Mouse (Mus musculus): ENCODE results near the gene Dohh. TPM values are rescaled to one million over a fixed set of nuclear protein-coding genes. Genes with fewer than 3 reads are reported as not detected.

Gene Dohh
- polyA plus RNA-seq, 1 experiment from 2014 or later, result 79.8 TPM

Small RNA genes within 50 kb of the gene (microRNA-seq; reads per million reads assigned to microRNA genes)
- 1.2 reads per million for gene Mir1191b
- gene Mir6913, result not detected

Other genes starting within 250 kb of the Dohh start
- 58.6 and 61.4 TPM in 2 replicates for gene Zbtb7a, start 249.2 kb upstream of the Dohh start, polyA plus RNA-seq (2015; fragmentation: Nextera tagmentation; extraction: Ambion mirVana)
- gene Pias4, start 216.5 kb upstream of the Dohh start, polyA plus RNA-seq (2015; fragmentation: Nextera tagmentation; extraction: Ambion mirVana), result 48.0 and 50.6 TPM in 2 replicates
- gene Eef2, start 207.8 kb upstream of the Dohh start, polyA plus RNA-seq (2015; fragmentation: Nextera tagmentation; extraction: Ambion mirVana), result 564 and 615 TPM in 2 replicates
- gene Dapk3, start 201.4 kb upstream of the Dohh start, polyA plus RNA-seq (2015; fragmentation: Nextera tagmentation; extraction: Ambion mirVana), result 45.7 and 53.5 TPM in 2 replicates
- gene 4930442H23Rik, start 200.6 kb upstream of the Dohh start, polyA plus RNA-seq (2015; fragmentation: Nextera tagmentation; extraction: Ambion mirVana), result not detected in 2 replicates
- 0.41 and 1.3 TPM in 2 replicates for gene Nmrk2, start 182.4 kb upstream of the Dohh start, polyA plus RNA-seq (2015; fragmentation: Nextera tagmentation; extraction: Ambion mirVana)
- 0.25 and 0.28 TPM in 2 replicates for gene Atcay, start 153.6 kb upstream of the Dohh start, polyA plus RNA-seq (2015; fragmentation: Nextera tagmentation; extraction: Ambion mirVana)
- 8.7 and 10.9 TPM in 2 replicates for gene Zfr2, start 151.3 kb upstream of the Dohh start, polyA plus RNA-seq (2015; fragmentation: Nextera tagmentation; extraction: Ambion mirVana)
- 5.4 and 6.0 TPM in 2 replicates for gene Matk, start 131.5 kb upstream of the Dohh start, polyA plus RNA-seq (2015; fragmentation: Nextera tagmentation; extraction: Ambion mirVana)
- 189 and 194 TPM in 2 replicates for gene Mrpl54, start 117.5 kb upstream of the Dohh start, polyA plus RNA-seq (2015; fragmentation: Nextera tagmentation; extraction: Ambion mirVana)
- gene Apba3, start 117.5 kb upstream of the Dohh start, polyA plus RNA-seq (2015; fragmentation: Nextera tagmentation; extraction: Ambion mirVana), result 77.1 and 87.5 TPM in 2 replicates
- 8.4 and 9.9 TPM in 2 replicates for gene Tjp3, start 92.8 kb upstream of the Dohh start, polyA plus RNA-seq (2015; fragmentation: Nextera tagmentation; extraction: Ambion mirVana)
- gene Pip5k1c, start 91.5 kb upstream of the Dohh start, polyA plus RNA-seq (2015; fragmentation: Nextera tagmentation; extraction: Ambion mirVana), result 44.8 and 48.1 TPM in 2 replicates
- 37.3 and 39.3 TPM in 2 replicates for gene Cactin, start 63.3 kb upstream of the Dohh start, polyA plus RNA-seq (2015; fragmentation: Nextera tagmentation; extraction: Ambion mirVana)
- 11.9 and 12.8 TPM in 2 replicates for gene Tbxa2r, start 55.7 kb upstream of the Dohh start, polyA plus RNA-seq (2015; fragmentation: Nextera tagmentation; extraction: Ambion mirVana)
- 0.04 and 0.07 TPM in 2 replicates for gene Gipc3, start 41.2 kb upstream of the Dohh start, polyA plus RNA-seq (2015; fragmentation: Nextera tagmentation; extraction: Ambion mirVana)
- 86.0 and 89.9 TPM in 2 replicates for gene Hmg20b, start 33.9 kb upstream of the Dohh start, polyA plus RNA-seq (2015; fragmentation: Nextera tagmentation; extraction: Ambion mirVana)
- 13.3 and 13.4 TPM in 2 replicates for gene Mfsd12, start 26.9 kb upstream of the Dohh start, polyA plus RNA-seq (2015; fragmentation: Nextera tagmentation; extraction: Ambion mirVana)
- gene 4930404N11Rik, start 18.6 kb upstream of the Dohh start, polyA plus RNA-seq (2015; fragmentation: Nextera tagmentation; extraction: Ambion mirVana), result 0.60 and 1.6 TPM in 2 replicates
- 82.2 and 90.9 TPM in 2 replicates for gene Fzr1, start 5.9 kb upstream of the Dohh start, polyA plus RNA-seq (2015; fragmentation: Nextera tagmentation; extraction: Ambion mirVana)
- 2.1 and 3.1 TPM in 2 replicates for gene Gm48551, start within 50 bp of the Dohh start, polyA plus RNA-seq (2015; fragmentation: Nextera tagmentation; extraction: Ambion mirVana)
- gene Gm48552, start 4.6 kb downstream of the Dohh start, polyA plus RNA-seq (2015; fragmentation: Nextera tagmentation; extraction: Ambion mirVana), result 0.51 and 1.7 TPM in 2 replicates
- 2.9 and 3.6 TPM in 2 replicates for gene Smim24, start 8.6 kb downstream of the Dohh start, polyA plus RNA-seq (2015; fragmentation: Nextera tagmentation; extraction: Ambion mirVana)
- 138 and 146 TPM in 2 replicates for gene Nfic, start 71.2 kb downstream of the Dohh start, polyA plus RNA-seq (2015; fragmentation: Nextera tagmentation; extraction: Ambion mirVana)
- 1.1 and 1.3 TPM in 2 replicates for gene Celf5, start 98.3 kb downstream of the Dohh start, polyA plus RNA-seq (2015; fragmentation: Nextera tagmentation; extraction: Ambion mirVana)
- gene Ncln, start 112.0 kb downstream of the Dohh start, polyA plus RNA-seq (2015; fragmentation: Nextera tagmentation; extraction: Ambion mirVana), result 94.0 and 95.1 TPM in 2 replicates
- gene S1pr4, start 115.7 kb downstream of the Dohh start, polyA plus RNA-seq (2015; fragmentation: Nextera tagmentation; extraction: Ambion mirVana), result 0.67 and 0.72 TPM in 2 replicates
- gene Gna15, start 139.8 kb downstream of the Dohh start, polyA plus RNA-seq (2015; fragmentation: Nextera tagmentation; extraction: Ambion mirVana), result 7.3 and 7.9 TPM in 2 replicates
- gene Gna11, start 160.8 kb downstream of the Dohh start, polyA plus RNA-seq (2015; fragmentation: Nextera tagmentation; extraction: Ambion mirVana), result 80.4 and 81.7 TPM in 2 replicates
- gene Aes, start 175.1 kb downstream of the Dohh start, polyA plus RNA-seq (2015; fragmentation: Nextera tagmentation; extraction: Ambion mirVana), result 517 and 519 TPM in 2 replicates
- 39.7 and 41.7 TPM in 2 replicates for gene Tle2, start 190.1 kb downstream of the Dohh start, polyA plus RNA-seq (2015; fragmentation: Nextera tagmentation; extraction: Ambion mirVana)
- gene Tle6, start 216.6 kb downstream of the Dohh start, polyA plus RNA-seq (2015; fragmentation: Nextera tagmentation; extraction: Ambion mirVana), result 9.9 and 11.7 TPM in 2 replicates
- gene BC025920, start 221.8 kb downstream of the Dohh start, polyA plus RNA-seq (2015; fragmentation: Nextera tagmentation; extraction: Ambion mirVana), result 0.81 and 1.0 TPM in 2 replicates
- gene Sirt6, start 243.4 kb downstream of the Dohh start, polyA plus RNA-seq (2015; fragmentation: Nextera tagmentation; extraction: Ambion mirVana), result 41.7 and 42.3 TPM in 2 replicates
- gene Ankrd24, start 244.1 kb downstream of the Dohh start, polyA plus RNA-seq (2015; fragmentation: Nextera tagmentation; extraction: Ambion mirVana), result 8.8 and 11.9 TPM in 2 replicates

Measured in limb, embryonic 15.5 days (tissue).